Mouse (Mus musculus) kidney, adult 2 months (tissue): ENCODE measurements around the gene Crhr1.

Experiments used
- CTCF ChIP-seq: fragments of 200-500 bp; conservative IDR thresholded peaks from 2 replicates; pipeline ENCODE4 v1.5.1; 2011; ENCODE audit warnings: low read depth, mild to moderate bottlenecking, control low read depth, low read length, moderate library complexity, mixed read lengths; ENCODE audit not compliant: insufficient read depth, insufficient read length
- POLR2A ChIP-seq: fragments of 200-500 bp; IDR thresholded peaks from one replicate; pipeline ENCODE4 v1.6.1; 2011; ENCODE audit warnings: low read depth, low read length, control low read depth

GRCm38 (mm10) chr11:104114690-104115089 is 18.0 kb upstream of the Crhr1 start:
- TF ChIP-seq POLR2A (no peak), CTCF (no peak)
